Mouse (Mus musculus) forebrain, embryonic 10.5 days (tissue): ENCODE measurements around the gene Gm49405. TPM values are rescaled to one million over a fixed set of nuclear protein-coding genes. Genes with fewer than 3 reads are reported as not detected.
"Not testable (repeated sequence)": the region's sequence is repeated elsewhere in the genome, so short reads cannot be mapped to it uniquely, and the experiment has no call there.

Source experiments
- DNase-seq: peaks from one replicate; pipeline ENCODE4 v3.0.0-alpha.2; 2017; ENCODE audit warnings: low spot score; ENCODE audit errors: extremely low spot score
- H3K27ac ChIP-seq: fragments of 300-500 bp; sonication (generic); 2 replicates; pipeline ENCODE4 v1.5.1; 2016; ENCODE audit warnings: mild to moderate bottlenecking
- H3K27me3 ChIP-seq: fragments of 300-500 bp; sonication (generic); 2 replicates; pipeline ENCODE4 v1.6.1; 2016; ENCODE audit warnings: mild to moderate bottlenecking; ENCODE audit not compliant: poor library complexity, severe bottlenecking
- H3K36me3 ChIP-seq: fragments of 300-500 bp; sonication (generic); replicated peaks from 2 replicates; pipeline ENCODE4 v1.6.1; 2016; ENCODE audit warnings: mild to moderate bottlenecking, moderate library complexity
- H3K4me1 ChIP-seq: fragments of 300-500 bp; sonication (generic); 2 replicates; pipeline ENCODE4 v1.6.1; 2016
- H3K4me3 ChIP-seq: fragments of 300-500 bp; sonication (generic); 2 replicates; pipeline ENCODE4 v1.5.1; 2016; ENCODE audit warnings: mild to moderate bottlenecking, moderate library complexity
- H3K9me3 ChIP-seq: fragments of 300-500 bp; sonication (generic); 2 replicates; pipeline ENCODE4 v1.6.1; 2016; ENCODE audit warnings: mild to moderate bottlenecking, moderate library complexity
- WGBS: fragments of 180-500 bp; shearing (Covaris S2); methylation state at CpG from one replicate; pipeline ENCODE4 v1.1.7; 2016; 5-methylcytosine and 5-hydroxymethylcytosine counted together
- polyA plus RNA-seq: library from polyadenylated mRNA; unstranded; fragments of >200 nt; fragmentation: Nextera tagmentation; extraction: Ambion mirVana; gene quantifications from 2 replicates; pipeline ENCODE4 v1.2.1, GENCODE M21; 2016

The Gm49405 gene
- polyA plus RNA-seq = 2.8 and 3.5 TPM in 2 replicates

- under 1% methylated on average over 64 of the region's 64 CpGs for WGBS
- Histone ChIP-seq H3K4me1 (peaks cover 30% of the 10 kb centered on the region), H3K4me3 (peak within 1 kb of the TSS; percentile 81), H3K9me3 (no peaks in the 10 kb centered on the region), H3K27ac (peak within 1 kb of the TSS; percentile 95), H3K36me3 (peaks cover 9% of the 10 kb centered on the region), H3K27me3 (0 out of 2 replicates have a peak, but pooled peaks cover 3% of the 10 kb centered on the region)
- DNase-seq = peak; percentile 97
Observed at GRCm38 (mm10) chr19:4000119-4000900, at the start of gene Gm49405, which contains the start of gene Nudt8. Gene Gm49405 (plus strand): TSS chr19:4000626. Gene Nudt8 (plus strand): TSS chr19:4000580.

GRCm38 (mm10) chr19:3951461-3951860 is 49.0 kb upstream of the Gm49405 start:
- Histone ChIP-seq H3K4me1 (no peaks in the 10 kb centered on the region), H3K4me3 (no peak overlapping the region), H3K27me3 (no peaks in the 10 kb centered on the region), H3K9me3 (no peaks in the 10 kb centered on the region), H3K27ac (no peak overlapping the region), H3K36me3 (no peaks in the 10 kb centered on the region)
- no peak for DNase-seq

GRCm38 (mm10) chr19:3952099-3952498 is 48.3 kb upstream of the Gm49405 start:
- Histone ChIP-seq H3K36me3 (no peaks in the 10 kb centered on the region), H3K4me1 (no peaks in the 10 kb centered on the region), H3K27me3 (no peaks in the 10 kb centered on the region), H3K27ac (no peak overlapping the region), H3K4me3 (no peak overlapping the region), H3K9me3 (no peaks in the 10 kb centered on the region)
- 73% methylated on average over 1 of the region's 1 CpGs for WGBS
- DNase-seq = no peak

- Histone ChIP-seq H3K4me1 (no peaks in the 10 kb centered on the region), H3K4me3 (no peak overlapping the region), H3K36me3 (no peaks in the 10 kb centered on the region), H3K27ac (no peak overlapping the region), H3K9me3 (no peaks in the 10 kb centered on the region), H3K27me3 (no peaks in the 10 kb centered on the region)
- WGBS = 85% methylated on average over 3 of the region's 3 CpGs
- no peak for DNase-seq
Observed at GRCm38 (mm10) chr19:3955033-3955432, 45.4 kb upstream of the Gm49405 start.

GRCm38 (mm10) chr19:3955804-3956203 is 44.6 kb upstream of the Gm49405 start:
- H3K27me3 ChIP-seq = no peaks in the 10 kb centered on the region
- no peaks in the 10 kb centered on the region for H3K4me1 ChIP-seq
- H3K4me3 ChIP-seq = no peak overlapping the region
- H3K9me3 ChIP-seq = no peaks in the 10 kb centered on the region
- no peaks in the 10 kb centered on the region for H3K36me3 ChIP-seq
- DNase-seq = no peak
- WGBS = 69% methylated on average over 4 of the region's 4 CpGs
- no peak overlapping the region for H3K27ac ChIP-seq

- H3K4me3 ChIP-seq, H3K4me1 ChIP-seq, DNase-seq, H3K27ac ChIP-seq, H3K36me3 ChIP-seq, H3K9me3 ChIP-seq, H3K27me3 ChIP-seq: not testable (repeated sequence)
- 84% methylated on average over 5 of the region's 5 CpGs for WGBS
Observed at GRCm38 (mm10) chr19:3957296-3958036, 43.0 kb upstream of the Gm49405 start.

GRCm38 (mm10) chr19:3958470-3958869 is 42.0 kb upstream of the Gm49405 start, which contains the start of gene Aldh3b3:
Gene Aldh3b3 (plus strand): TSS chr19:3958645.
- H3K4me1 ChIP-seq = no peaks in the 10 kb centered on the region
- no peaks in the 10 kb centered on the region for H3K27me3 ChIP-seq
- no peak within 1 kb of the TSS for H3K27ac ChIP-seq
- DNase-seq = no peak
- H3K4me3 ChIP-seq = no peak within 1 kb of the TSS
- 76% methylated on average over 4 of the region's 4 CpGs for WGBS
- no peaks in the 10 kb centered on the region for H3K36me3 ChIP-seq
- no peaks in the 10 kb centered on the region for H3K9me3 ChIP-seq

GRCm38 (mm10) chr19:3959030-3959429 is 41.4 kb upstream of the Gm49405 start:
- Histone ChIP-seq H3K4me3 (no peak overlapping the region), H3K36me3 (no peaks in the 10 kb centered on the region), H3K9me3 (no peaks in the 10 kb centered on the region), H3K27me3 (no peaks in the 10 kb centered on the region), H3K27ac (no peak overlapping the region), H3K4me1 (no peaks in the 10 kb centered on the region)
- no peak for DNase-seq

GRCm38 (mm10) chr19:3960211-3960610 is 40.2 kb upstream of the Gm49405 start:
- Histone ChIP-seq H3K4me1 (no peaks in the 10 kb centered on the region), H3K27ac (no peak overlapping the region), H3K4me3 (no peak overlapping the region), H3K9me3 (no peaks in the 10 kb centered on the region), H3K36me3 (no peaks in the 10 kb centered on the region), H3K27me3 (no peaks in the 10 kb centered on the region)
- DNase-seq = no peak
- WGBS = 82% methylated on average over 5 of the region's 5 CpGs

- not testable (repeated sequence) for H3K4me1 ChIP-seq, H3K27ac ChIP-seq, H3K27me3 ChIP-seq, H3K36me3 ChIP-seq, H3K4me3 ChIP-seq, DNase-seq, H3K9me3 ChIP-seq
- WGBS = 94% methylated on average over 6 of the region's 6 CpGs
Observed at GRCm38 (mm10) chr19:3961805-3962204, 38.6 kb upstream of the Gm49405 start.

GRCm38 (mm10) chr19:3962469-3962868 is 38.0 kb upstream of the Gm49405 start:
- Histone ChIP-seq H3K9me3 (no peaks in the 10 kb centered on the region), H3K4me1 (no peaks in the 10 kb centered on the region), H3K4me3 (no peak overlapping the region), H3K36me3 (no peaks in the 10 kb centered on the region), H3K27ac (no peak overlapping the region), H3K27me3 (no peaks in the 10 kb centered on the region)
- 14% methylated on average over 2 of the region's 2 CpGs for WGBS
- no peak for DNase-seq

GRCm38 (mm10) chr19:3964030-3964429 is 36.4 kb upstream of the Gm49405 start:
- Histone ChIP-seq H3K27me3 (no peaks in the 10 kb centered on the region), H3K36me3 (no peaks in the 10 kb centered on the region), H3K9me3 (no peaks in the 10 kb centered on the region), H3K4me3 (no peak overlapping the region), H3K27ac (no peak overlapping the region), H3K4me1 (peaks cover 4% of the 10 kb centered on the region; the same call in 1 of the 2 replicates)
- 79% methylated on average over 4 of the region's 4 CpGs for WGBS
- DNase-seq = no peak
